Mouse (Mus musculus) liver, adult 2 months (tissue): ENCODE data around the gene Clstn1.

Source experiments
- CTCF ChIP-seq: fragments of 200-500 bp; IDR thresholded peaks from 2 replicates; pipeline ENCODE4 v1.5.1; 2011; ENCODE audit warnings: low read depth, low read length, control low read depth
- POLR2A ChIP-seq: fragments of 200-500 bp; IDR thresholded peaks from 2 replicates; pipeline ENCODE4 v1.6.1; 2011; ENCODE audit warnings: low read length, control low read depth; ENCODE audit not compliant: insufficient read depth; ENCODE audit errors: extremely low read depth

- TF ChIP-seq CTCF (no peak), POLR2A (no peak)
Observed at GRCm38 (mm10) chr4:149574391-149574821, 11.9 kb upstream of the Clstn1 start.
